Mouse (Mus musculus) liver, embryonic 14.5 days (tissue): ENCODE measurements around the gene Mtmr10. TPM values are rescaled to one million over a fixed set of nuclear protein-coding genes. Genes with fewer than 3 reads are reported as not detected.
A peak's percentile ranks its signal among the peaks of the same experiment; 100 is the strongest.

ENCODE experiments used
- ATAC-seq: fragments of 200-750 bp; cut with Nextera tagmentation; 2 replicates; pipeline ENCODE4 v1.8.0; 2017; ENCODE audit warnings: moderate number of reproducible peaks, mild to moderate bottlenecking, moderate library complexity; ENCODE audit not compliant: insufficient read depth
- DNase-seq, 3 experiments: peaks; one replicate each; pipeline ENCODE4 v3.0.0-alpha.2; 2012 to 2013; ENCODE audit warnings: low read depth in 3 of 3, low spot score in 3 of 3
- H3K27ac ChIP-seq: fragments of 300-500 bp; sonication (generic); 2 replicates; pipeline ENCODE4 v1.5.1; 2014; ENCODE audit warnings: moderate library complexity, mild to moderate bottlenecking, control low read depth, inconsistent platforms
- H3K27me3 ChIP-seq: fragments of 300-500 bp; sonication (generic); 2 replicates; pipeline ENCODE4 v1.6.1; 2014; ENCODE audit warnings: mild to moderate bottlenecking, low read length, moderate library complexity; ENCODE audit not compliant: control insufficient read depth, insufficient read depth
- H3K36me3 ChIP-seq: fragments of 300-500 bp; sonication (generic); replicated peaks from 2 replicates; pipeline ENCODE4 v1.6.1; 2014; ENCODE audit warnings: low read depth; ENCODE audit not compliant: control insufficient read depth, insufficient read depth
- H3K4me1 ChIP-seq, 2 experiments: fragments of 200-500 bp in 1 of 2; fragments of 300-500 bp in 1 of 2; sonication (generic) in 1 of 2; replicated peaks; 2 replicates each; pipeline ENCODE4 v1.6.1; 2012 to 2014; ENCODE audit warnings: antibody characterized with exemption in 1 of 2, inconsistent platforms in 1 of 2, low read length in 1 of 2; ENCODE audit not compliant: control insufficient read depth in 2 of 2, insufficient read depth in 2 of 2
- H3K4me2 ChIP-seq: fragments of 300-500 bp; sonication (generic); 2 replicates; pipeline ENCODE4 v1.6.1; 2014; ENCODE audit warnings: low read depth, mild to moderate bottlenecking, control low read depth, moderate library complexity
- H3K4me3 ChIP-seq, 2 experiments: fragments of 200-500 bp in 1 of 2; fragments of 300-500 bp in 1 of 2; sonication (generic) in 1 of 2; 2 replicates each; pipeline ENCODE4 v1.5.1; 2012 to 2014; ENCODE audit warnings: low read depth in 2 of 2, low read length in 2 of 2, mild to moderate bottlenecking in 2 of 2, control low read depth in 1 of 2, inconsistent platforms in 1 of 2, moderate library complexity in 1 of 2; ENCODE audit not compliant: insufficient read depth in 1 of 2
- H3K9ac ChIP-seq: fragments of 300-500 bp; sonication (generic); replicated peaks from 2 replicates; pipeline ENCODE4 v1.6.1; 2014; ENCODE audit warnings: mild to moderate bottlenecking, control low read depth, moderate library complexity
- H3K9me3 ChIP-seq: fragments of 300-500 bp; sonication (generic); 2 replicates; pipeline ENCODE4 v1.6.1; 2016; ENCODE audit warnings: low read length, mixed read lengths; ENCODE audit not compliant: control insufficient read depth
- CTCF ChIP-seq: IDR thresholded peaks from 2 replicates; pipeline ENCODE4 v1.5.1; 2016; ENCODE audit warnings: antibody characterized with exemption, low read depth, control low read depth
- EP300 ChIP-seq: IDR thresholded peaks from 2 replicates; pipeline ENCODE4 v1.6.1; 2016; ENCODE audit warnings: antibody characterized with exemption, low read depth
- WGBS: fragments of 180-500 bp; shearing (Covaris S2); extraction: QIAGEN DNeasy Blood & Tissue Kit; methylation state at CpG from one replicate; pipeline ENCODE4 v1.1.7; 2014; ENCODE audit not compliant: insufficient replicate concordance; 5-methylcytosine and 5-hydroxymethylcytosine counted together
- polyA plus RNA-seq, 2 experiments: library from polyadenylated mRNA; depleted of rRNA in 1 of 2; stranded (reverse) in 1 of 2; unstranded in 1 of 2; fragments of >200 nt; fragmentation: Nextera tagmentation in 1 of 2; extraction: Ambion mirVana in 1 of 2; gene quantifications; 2 replicates each; pipeline versions ENCODE4 v1.2.1 to v1.2.3; 2012 to 2014

Mtmr10 gene
- polyA plus RNA-seq, 2 experiments, result 1.4 to 2.4 TPM

DNA sequence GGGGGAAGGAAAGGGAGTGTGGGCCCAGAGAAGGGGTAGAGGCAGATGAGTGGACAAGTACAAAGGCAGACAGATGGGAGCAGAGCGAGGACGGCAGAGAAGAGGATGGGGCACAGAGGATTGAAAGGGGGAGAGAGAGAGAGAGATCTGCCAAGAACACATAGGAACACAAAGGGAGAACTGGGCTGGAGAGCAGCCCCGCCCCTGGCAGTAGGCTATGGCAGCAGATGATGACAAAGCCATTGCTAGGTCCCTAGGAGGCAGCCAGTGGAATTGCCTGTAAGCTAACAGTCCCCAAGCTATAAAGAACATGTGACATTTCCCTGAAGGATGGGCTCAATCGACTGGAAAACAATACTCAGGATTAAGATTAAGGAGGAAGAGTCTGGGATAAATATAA, 11.9 kb upstream of the Mtmr10 start:
- Histone ChIP-seq H3K9ac (no peak overlapping the region), H3K36me3 (no peaks in the 10 kb centered on the region), H3K9me3 (no peaks in the 10 kb centered on the region), H3K27me3 (no peaks in the 10 kb centered on the region), H3K4me3 (no peak overlapping the region), H3K4me1 (no peaks in the 10 kb centered on the region), H3K27ac (no peak overlapping the region), H3K4me2 (no peak overlapping the region)
- TF ChIP-seq CTCF (no peak), EP300 (no peak)
- WGBS, result 56% methylated on average over 4 of the region's 4 CpGs
- DNase-seq (no peak), ATAC-seq (no peak)

DNA sequence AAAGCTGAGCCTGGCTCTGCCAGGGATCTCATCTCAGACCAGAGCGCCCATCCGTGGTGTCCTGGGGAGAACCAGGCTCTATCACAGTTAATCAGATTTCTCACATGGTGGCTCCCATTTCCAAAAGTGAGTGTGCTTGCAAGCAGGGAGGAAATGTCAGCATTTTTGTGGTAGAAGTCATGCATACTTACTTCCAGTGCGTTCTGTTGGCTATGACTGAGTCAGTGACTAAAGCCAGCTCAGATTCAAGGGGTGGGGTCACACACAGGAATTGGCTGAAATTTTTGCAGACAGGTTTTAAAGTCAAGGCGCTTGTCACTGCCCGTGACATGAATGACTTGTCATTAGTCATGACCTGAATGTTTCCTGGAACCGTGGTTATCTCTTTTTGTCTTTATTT, 10.5 kb upstream of the Mtmr10 start:
- Histone ChIP-seq H3K4me1 (no peaks in the 10 kb centered on the region), H3K27me3 (no peaks in the 10 kb centered on the region), H3K9me3 (no peaks in the 10 kb centered on the region), H3K4me2 (no peak overlapping the region), H3K9ac (no peak overlapping the region), H3K4me3 (no peak overlapping the region), H3K36me3 (no peaks in the 10 kb centered on the region), H3K27ac (no peak overlapping the region)
- ATAC-seq, result no peak
- WGBS, result 32% methylated on average over 6 of the region's 6 CpGs
- no peak for DNase-seq
- TF ChIP-seq EP300 (no peak), CTCF (no peak)

GRCm38 (mm10) chr7:64278526-64278925, 8.9 kb upstream of the Mtmr10 start:
- Histone ChIP-seq H3K9ac (no peak overlapping the region), H3K36me3 (no peaks in the 10 kb centered on the region), H3K4me2 (no peak overlapping the region), H3K4me3 (no peak overlapping the region), H3K27me3 (no peaks in the 10 kb centered on the region), H3K4me1 (no peaks in the 10 kb centered on the region), H3K27ac (no peak overlapping the region), H3K9me3 (no peaks in the 10 kb centered on the region)
- TF ChIP-seq CTCF, result no peak
- no peak for TF ChIP-seq EP300
- DNase-seq (no peak), ATAC-seq (no peak)
- WGBS, result 50% methylated on average over 1 of the region's 1 CpGs

GRCm38 (mm10) chr7:64279548-64279947, 7.9 kb upstream of the Mtmr10 start:
- WGBS, result 23% methylated on average over 3 of the region's 3 CpGs
- no peak overlapping the region for H3K27ac ChIP-seq
- DNase-seq, result no peak
- TF ChIP-seq CTCF, result no peak
- no peak for TF ChIP-seq EP300
- ATAC-seq, result no peak
- no peaks in the 10 kb centered on the region for H3K4me1 ChIP-seq
- no peak overlapping the region for H3K9ac ChIP-seq
- no peaks in the 10 kb centered on the region for H3K27me3 ChIP-seq
- H3K9me3 ChIP-seq, result no peaks in the 10 kb centered on the region
- H3K4me2 ChIP-seq, result no peak overlapping the region
- no peaks in the 10 kb centered on the region for H3K36me3 ChIP-seq
- H3K4me3 ChIP-seq, result no peak overlapping the region

- peaks cover 3 to 5% of the 10 kb centered on the region in 2 experiments; a peak in 3 of 4 replicates for H3K4me1 ChIP-seq
- no peak overlapping the region for H3K27ac ChIP-seq
- H3K27me3 ChIP-seq, result no peaks in the 10 kb centered on the region
- H3K4me3 ChIP-seq, result no peak overlapping the region
- peak overlapping the region; percentile 67 for H3K4me2 ChIP-seq
- no peaks in the 10 kb centered on the region for H3K9me3 ChIP-seq
- ATAC-seq, result no peak
- H3K36me3 ChIP-seq, result no peaks in the 10 kb centered on the region
- DNase-seq, result no peak
- H3K9ac ChIP-seq, result no peak overlapping the region
- no peak for TF ChIP-seq CTCF
- no peak for TF ChIP-seq EP300
Measured at GRCm38 (mm10) chr7:64286566-64286965, 887 bp upstream of the Mtmr10 start.

DNA sequence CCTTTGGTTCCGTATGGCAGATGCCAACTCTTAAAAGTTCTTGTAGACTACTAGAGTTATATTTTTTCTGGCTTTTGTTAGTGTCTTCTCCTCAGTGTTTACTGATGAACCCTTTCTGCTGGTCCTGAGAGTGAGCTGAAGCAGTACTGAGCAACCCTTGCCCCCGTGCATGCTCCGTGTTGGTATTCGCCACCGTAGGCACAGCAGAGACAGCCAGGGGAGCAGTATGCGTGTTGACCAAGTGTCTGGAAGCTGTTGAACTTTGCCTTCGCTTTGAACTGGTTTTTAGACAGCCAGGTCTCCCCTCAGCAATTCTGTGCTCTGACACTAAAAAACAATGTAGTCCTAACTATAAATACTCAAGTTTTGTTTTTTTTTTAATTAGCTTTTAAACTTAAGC, 2.0 kb downstream of the Mtmr10 start:
- Histone ChIP-seq H3K4me3 (no peak overlapping the region), H3K9me3 (no peaks in the 10 kb centered on the region), H3K27ac (no peak overlapping the region), H3K36me3 (no peaks in the 10 kb centered on the region), H3K4me2 (no peak overlapping the region), H3K9ac (no peak overlapping the region), H3K27me3 (no peaks in the 10 kb centered on the region), H3K4me1 (peaks cover 3 to 5% of the 10 kb centered on the region in 2 experiments; a peak in 3 of 4 replicates)
- DNase-seq, result no peak
- 75% methylated on average over 7 of the region's 7 CpGs for WGBS
- TF ChIP-seq CTCF (no peak), EP300 (no peak)
- ATAC-seq, result no peak
